Mouse (Mus musculus) naive thymus-derived CD4-positive, alpha-beta T cell, adult 2 months (primary cell): ENCODE results near the gene Gm6096.
"Not testable (repeated sequence)": the region's sequence is repeated elsewhere in the genome, so short reads cannot be mapped to it uniquely, and the experiment has no call there.

Experiments
- DNase-seq: peaks from one replicate; pipeline ENCODE4 v3.0.0-alpha.2; 2011; ENCODE audit warnings: low read depth

Gm6096 gene

DNA sequence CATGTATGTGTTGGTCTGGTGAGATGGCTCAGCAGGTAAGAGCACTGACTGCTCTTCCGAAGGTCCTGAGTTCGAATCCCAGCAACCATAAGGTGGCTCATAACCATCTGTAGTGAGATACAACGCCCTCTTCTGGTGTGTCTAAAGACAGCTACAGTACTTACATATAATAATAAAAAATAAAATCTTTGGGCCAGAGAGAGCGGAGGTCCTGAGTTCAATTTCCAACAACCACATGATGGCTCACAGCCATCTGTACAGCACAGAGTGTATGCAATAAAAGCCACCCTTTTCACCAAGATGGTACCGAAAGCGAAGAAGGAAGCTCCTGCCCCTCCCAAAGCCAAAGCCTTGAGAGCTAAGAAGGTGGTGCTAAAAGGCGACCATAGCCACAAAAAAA lies at the start of gene Gm6096:
TSS of gene Gm6096 (plus strand) at position 301 of the 400 bp plus-strand sequence.
- no peak for DNase-seq

DNA sequence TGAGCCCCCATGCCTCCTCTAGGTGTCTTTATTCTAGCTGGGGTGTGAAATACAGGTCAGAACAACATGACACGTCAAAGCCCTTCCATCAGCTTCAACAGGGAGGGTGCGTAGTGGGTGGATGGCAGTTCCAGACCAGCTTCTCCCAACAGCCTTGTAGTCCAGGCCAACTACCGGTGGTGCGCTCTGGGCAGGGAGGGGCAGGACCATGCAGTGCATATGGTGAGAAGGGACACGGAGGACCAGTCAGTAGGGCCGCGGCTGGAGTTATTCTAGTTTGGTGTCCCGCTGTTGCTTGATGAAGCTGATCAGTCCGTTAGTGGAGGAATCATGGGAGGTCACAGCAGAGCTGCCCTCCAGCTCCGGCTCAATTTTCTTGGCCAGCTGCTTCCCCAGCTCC lies 48.7 kb upstream of the Gm6096 start:
- DNase-seq = not testable (repeated sequence)

- DNase-seq = no peak
Measured at GRCm38 (mm10) chr7:34206331-34206730, 44.5 kb upstream of the Gm6096 start.

DNA sequence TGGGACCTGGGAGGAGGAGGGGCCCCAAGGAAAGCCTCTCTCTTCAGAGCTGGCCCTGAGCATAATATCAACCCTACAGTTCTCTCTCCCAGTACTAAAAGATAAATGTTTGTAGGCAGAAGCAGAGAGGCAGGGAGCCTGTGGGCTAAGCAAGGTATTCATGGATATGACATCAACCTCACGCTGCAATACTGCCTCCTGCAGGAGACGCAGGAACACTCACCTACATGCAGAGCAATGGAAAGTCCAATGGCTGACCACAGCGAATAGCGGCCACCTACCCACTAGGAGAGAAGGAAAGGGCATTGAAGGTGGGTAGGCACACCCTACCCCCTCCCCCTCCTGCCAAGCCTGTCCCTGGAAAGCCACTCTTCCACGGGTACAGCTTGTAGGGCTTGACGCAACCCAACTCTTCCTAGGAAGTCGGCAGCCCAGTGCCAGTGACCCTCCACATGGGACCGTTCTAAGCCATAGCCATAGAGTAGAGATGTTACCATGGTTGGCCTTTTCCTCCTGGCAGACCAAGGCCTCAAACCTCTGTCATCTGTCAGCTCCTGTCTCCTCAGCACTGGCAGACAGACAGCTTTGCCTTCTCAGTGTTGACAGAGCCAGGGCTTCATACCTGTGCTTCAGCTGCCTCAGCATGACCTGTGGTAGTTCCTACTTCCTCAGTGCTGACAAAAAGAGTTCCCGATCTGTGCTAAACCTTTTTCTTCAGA lies 42.7 kb upstream of the Gm6096 start:
- no peak for DNase-seq

DNA sequence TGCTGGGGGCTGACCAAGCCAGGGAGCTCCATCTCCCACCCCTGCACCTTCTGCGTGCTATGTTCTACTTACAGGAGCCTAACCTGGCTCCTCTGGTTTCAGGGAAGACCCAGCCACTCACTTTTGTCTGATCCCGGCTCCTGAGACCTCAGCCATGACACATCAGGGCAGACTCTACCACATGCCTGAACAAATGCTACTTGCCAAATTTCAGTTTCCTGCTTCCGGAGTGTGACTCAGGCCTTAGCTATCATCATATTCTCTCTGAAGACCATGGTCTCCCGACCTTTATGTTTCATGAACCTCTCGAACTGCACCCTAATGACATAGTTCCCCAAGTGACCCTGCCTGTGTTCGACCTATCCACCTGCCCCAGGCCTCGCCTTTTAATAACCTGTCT lies 37.6 kb upstream of the Gm6096 start:
- DNase-seq = no peak

DNA sequence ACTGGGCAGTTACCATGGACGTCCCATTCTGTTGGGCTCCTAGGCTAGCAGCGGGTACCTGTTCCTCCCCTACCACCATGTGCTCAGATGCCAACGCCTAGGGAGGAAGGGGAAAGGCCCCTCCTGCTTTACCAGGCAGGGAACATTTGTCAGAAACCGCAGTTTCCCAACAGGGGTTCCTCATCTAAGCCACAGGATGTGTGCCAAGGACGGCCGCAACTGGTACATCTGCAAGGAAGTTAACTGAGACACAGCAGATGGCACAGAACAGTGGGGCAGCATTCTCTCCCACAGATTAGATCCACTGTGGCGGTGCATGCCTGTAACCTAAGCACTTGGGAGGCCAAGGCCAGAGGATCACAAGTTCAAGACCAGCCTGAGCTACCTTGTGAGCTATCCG lies 36.2 kb upstream of the Gm6096 start:
- no peak for DNase-seq

GRCm38 (mm10) chr7:34215481-34215880 lies 35.4 kb upstream of the Gm6096 start:
- no peak for DNase-seq

DNA sequence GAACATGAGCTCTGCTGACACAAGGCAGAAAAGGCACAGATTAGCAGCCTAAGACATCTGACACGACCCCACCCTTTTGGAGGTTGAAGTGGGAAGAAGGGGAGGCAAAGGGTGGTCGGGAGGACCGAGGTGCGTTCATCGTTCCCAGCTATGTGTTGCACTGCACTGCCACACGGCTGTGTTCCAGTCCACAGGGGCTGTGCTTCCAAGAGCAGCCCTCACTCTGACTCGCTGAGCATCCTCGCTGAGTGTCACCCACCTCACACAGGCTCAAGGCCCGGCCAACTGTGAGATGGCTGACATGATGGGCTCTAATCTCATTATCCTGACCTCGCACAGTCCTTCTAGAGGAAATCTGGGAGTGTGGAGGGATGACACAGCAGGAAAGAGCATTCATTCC lies 34.4 kb upstream of the Gm6096 start:
- DNase-seq = no peak

DNA sequence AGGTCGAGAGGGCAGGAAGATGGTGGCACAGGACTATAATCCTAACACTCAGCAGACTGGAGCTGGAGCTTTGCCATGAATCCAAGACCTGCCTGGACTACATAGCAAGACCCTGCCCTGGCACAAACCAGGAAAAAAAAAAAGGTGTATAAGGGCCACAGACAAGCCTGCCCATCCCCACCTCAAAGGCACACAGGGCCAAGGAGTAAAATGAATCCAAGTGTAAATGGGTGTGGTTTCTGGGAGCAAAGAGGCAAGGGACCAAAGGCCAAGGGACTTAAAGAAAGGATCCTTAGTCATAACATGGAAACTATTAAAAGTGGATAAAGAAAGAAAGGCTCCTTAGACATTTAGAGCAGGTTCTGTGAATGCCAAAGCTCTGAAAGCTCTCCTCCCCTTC lies 32.3 kb upstream of the Gm6096 start:
- no peak for DNase-seq

DNA sequence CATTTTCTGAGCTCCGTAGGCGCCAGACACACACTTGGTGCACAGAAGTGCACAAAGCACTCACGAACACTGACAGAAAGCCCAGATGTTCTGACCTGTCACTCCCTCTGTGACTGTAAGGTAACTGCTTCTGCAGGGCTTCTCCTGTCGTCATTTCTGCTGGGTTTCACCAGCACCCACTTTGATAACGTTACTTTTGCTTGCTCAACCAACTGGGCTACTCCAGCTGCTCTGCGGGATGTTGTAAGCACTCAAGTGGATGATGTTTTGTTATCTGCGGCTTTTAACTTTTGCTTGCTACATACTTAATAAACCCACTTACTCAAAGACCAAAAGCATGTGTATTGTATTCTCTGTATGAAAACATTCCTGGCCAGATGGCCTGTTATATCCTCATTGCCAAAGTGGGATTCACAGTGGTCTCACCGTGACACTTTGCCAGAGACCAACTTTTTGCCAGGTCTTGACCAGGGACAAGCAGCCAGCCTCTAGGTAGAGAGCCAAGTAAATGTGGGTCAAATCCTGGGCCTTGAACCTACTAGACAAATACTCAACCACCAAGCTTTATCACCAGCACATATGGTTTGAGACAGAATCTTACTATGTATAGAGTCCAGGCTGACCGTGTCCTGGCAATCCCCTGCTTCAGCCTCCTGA lies 29.1 kb upstream of the Gm6096 start:
- DNase-seq = no peak

GRCm38 (mm10) chr7:34222340-34222739 lies 28.5 kb upstream of the Gm6096 start:
- DNase-seq = no peak

- no peak for DNase-seq
Measured at GRCm38 (mm10) chr7:34224308-34224707, 26.5 kb upstream of the Gm6096 start.

GRCm38 (mm10) chr7:34226086-34226485 lies 24.8 kb upstream of the Gm6096 start:
- DNase-seq = no peak

DNA sequence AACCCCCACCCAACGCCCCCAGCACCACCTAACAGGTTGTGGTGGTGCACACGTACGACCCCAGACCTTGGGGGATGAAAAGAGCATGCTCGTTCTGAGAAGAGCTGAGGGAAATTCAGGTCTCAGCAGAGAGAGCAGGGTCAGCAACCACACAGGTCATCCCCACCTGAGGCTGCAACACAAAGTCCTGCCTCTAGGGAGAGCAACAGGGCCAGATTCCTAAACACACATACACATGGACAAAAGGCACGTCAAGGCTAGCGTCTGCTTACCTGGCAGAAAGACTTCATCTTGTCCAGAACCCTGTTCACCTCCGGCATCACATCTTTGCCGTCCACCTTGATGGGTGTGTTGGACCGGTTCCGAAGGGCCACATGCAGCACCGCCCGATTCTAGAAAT lies 24.0 kb upstream of the Gm6096 start:
- no peak for DNase-seq

DNA sequence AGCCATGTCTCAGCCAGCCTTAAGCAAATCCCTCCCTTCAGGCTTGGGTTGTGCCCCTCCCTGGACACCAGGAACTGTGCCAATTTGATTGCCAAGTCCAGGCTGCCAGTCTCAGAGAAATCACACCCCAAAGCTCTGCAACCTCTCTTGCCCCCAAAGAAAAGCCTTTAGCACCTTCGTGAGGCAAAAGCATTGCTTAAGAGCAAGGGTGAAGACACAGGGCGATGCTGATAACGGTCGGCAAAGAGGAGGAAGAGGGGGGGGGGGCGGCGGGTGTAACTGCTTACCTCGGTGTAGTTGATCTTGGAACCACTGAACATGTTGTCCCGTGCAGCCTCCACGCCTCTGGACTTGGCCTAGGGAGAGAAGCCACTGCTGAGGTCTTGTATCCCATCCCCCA lies 22.2 kb upstream of the Gm6096 start:
- no peak for DNase-seq

- no peak for DNase-seq
Measured at GRCm38 (mm10) chr7:34229153-34229552, 21.7 kb upstream of the Gm6096 start.

DNA sequence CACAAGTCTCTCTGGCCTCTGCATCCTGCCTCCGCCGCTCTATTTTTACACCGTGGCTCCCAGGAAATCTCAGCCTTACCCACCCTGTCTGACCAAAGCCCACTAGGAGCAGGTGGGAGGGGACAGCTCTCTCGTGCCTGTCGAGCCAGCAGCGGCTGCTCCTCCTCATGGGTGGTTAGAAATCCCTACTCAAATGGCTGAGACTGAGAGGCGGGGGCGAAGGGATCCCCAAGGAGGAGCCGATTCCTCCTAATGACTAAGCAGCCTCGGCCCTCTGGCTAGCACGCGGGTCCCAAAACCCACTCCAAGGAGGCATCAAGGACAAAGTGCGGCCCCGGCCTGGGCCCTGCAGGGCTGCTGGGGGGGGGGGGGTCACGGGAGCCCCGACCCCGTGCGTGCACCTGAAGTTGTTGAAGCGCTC lies 21.1 kb upstream of the Gm6096 start:
- no peak for DNase-seq

GRCm38 (mm10) chr7:34230116-34230515 lies 20.7 kb upstream of the Gm6096 start, which contains the start of gene Gpi1:
Gpi1 (minus strand) TSS chr7:34230336.
- DNase-seq = peak; percentile 90

DNA sequence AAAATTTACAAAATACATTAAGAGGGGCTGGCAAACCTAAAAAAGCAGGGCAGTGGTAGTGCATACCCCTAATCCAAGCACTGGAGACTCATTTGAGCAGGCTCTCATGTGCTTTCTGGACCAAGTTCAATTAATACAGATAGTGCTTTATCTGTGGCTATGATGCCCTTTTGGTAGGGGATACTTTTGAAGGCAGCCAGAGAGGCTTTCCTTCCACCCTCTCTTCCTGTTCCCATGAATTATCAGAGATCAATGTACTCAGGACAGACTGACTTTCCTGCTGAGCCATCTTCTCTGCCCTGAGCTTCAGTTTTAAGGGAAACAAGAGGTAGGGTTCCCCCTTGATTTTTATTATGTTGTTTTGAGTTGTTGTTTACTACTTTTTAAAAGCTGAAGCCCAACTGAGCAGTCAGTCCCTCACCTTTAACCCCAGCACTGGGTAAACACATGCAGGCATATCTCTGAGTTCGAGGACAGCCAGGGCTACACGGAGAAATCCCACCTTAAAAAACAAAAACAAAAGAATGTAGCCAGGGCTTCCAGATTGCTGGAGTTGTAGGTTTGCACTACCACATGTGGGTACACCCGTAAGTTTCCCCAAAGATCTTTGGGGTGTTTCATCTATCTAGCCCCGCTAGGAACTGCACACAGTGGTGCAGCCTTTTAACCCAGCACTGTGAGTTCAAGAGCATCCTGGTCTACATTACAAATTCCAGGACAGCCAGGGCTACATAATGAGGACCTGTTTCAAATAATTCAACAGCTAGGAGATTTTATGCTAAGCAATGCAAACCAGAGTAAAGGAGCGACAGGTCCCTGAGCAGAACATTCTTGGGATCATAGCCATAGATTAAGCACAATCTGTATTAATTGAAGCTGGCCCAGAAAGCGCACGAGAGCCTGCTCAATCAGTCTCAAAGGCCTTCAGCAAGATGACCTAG lies 17.8 kb upstream of the Gm6096 start:
- DNase-seq = no peak

- DNase-seq = peak; percentile 99
Measured at GRCm38 (mm10) chr7:34233909-34234609, 16.8 kb upstream of the Gm6096 start.

GRCm38 (mm10) chr7:34234610-34235561 lies 16.0 kb upstream of the Gm6096 start:
- DNase-seq = no peak
